Mouse (Mus musculus) CD4-positive helper T cell, adult 2 months (primary cell): ENCODE results near the gene Plaa.
"Not testable (repeated sequence)": the region's sequence is repeated elsewhere in the genome, so short reads cannot be mapped to it uniquely, and the experiment has no call there.

Experiments used
- DNase-seq: peaks from one replicate; pipeline ENCODE4 v3.0.0-alpha.2; 2012; ENCODE audit warnings: low read depth, missing footprints, low spot score

Gene Plaa

GRCm38 (mm10) chr4:94603031-94603629 is at the start of gene Plaa:
TSS of gene Plaa (minus strand) at chr4:94603244.
- DNase-seq: peak; percentile 95

DNA sequence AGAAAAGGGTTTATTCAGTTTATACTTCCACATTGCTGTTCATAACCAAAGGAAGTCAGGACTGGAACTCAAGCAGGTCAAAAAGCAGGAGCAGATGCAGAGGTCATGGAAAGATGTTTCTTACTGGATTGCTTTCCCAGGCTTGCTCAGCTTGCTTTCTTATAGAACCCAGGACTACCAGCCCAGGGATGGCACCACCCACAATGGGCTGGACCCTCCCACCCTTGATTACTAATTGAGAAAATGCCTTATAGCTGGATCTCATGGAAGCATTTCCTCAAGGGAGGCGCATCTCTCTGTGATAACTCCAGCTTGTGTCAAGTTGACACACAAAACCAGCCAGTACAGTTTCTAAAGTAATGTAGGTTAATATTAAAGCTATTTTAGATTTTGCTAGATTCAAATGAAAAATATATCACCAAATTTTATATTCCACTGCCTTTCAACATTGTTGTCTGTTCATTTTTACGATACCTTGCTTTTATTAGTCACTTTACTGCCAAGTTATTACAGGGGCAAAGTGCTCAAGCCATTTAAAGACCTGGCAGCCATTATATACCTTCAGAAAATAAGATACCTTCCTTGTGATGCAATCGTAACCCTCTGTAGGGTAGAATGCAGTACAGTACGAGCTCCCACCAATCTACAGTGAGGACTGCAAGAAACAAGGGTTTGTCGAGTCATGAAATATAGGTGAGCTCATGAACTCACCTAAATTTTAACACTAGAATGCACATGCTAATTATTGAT is 47.6 kb upstream of the Plaa start:
- DNase-seq: not testable (repeated sequence)

- no peak for DNase-seq
Measured at GRCm38 (mm10) chr4:94649920-94650319, 46.9 kb upstream of the Plaa start, which contains the start of gene Lrrc19. TSS of gene Lrrc19 (minus strand) at chr4:94650144.

GRCm38 (mm10) chr4:94643141-94643540 is 40.1 kb upstream of the Plaa start:
- DNase-seq: no peak

DNA sequence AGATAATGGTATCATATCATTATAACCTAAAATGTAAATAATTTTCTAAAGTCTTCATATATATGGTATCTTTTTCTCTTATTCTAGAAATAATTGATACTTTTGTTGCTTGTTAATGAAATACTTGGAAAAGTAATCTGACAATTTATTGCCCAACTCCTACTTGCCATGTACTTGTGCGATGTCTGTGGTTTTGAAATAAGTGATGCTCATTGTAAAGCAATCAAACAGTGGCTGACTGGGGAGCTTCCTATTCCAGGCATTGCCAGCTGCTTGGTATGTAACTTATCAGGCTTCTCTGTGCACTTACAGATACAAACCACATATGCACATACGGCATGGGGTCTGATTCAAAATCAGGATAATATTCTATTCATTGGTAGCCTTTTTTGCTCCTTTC is 17.0 kb upstream of the Plaa start:
- no peak for DNase-seq

DNA sequence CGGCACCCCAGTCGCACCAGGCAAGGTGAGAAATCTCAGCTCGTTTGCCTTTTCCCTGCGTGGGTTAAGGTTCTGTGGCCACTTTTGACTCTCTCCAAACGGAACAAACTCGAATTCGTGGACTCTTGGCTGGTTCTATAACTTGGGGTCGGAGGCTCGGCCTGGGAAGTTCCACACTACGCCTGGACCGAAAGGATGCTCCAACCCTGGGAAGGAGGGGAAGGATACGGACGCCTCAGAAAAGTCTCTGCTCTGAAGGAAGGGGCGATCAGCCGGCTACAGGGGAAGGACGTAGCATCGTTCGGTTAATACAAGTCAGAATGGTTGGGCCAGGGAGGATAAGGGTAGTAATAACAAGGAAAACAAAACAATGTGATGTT is 11.6 kb upstream of the Plaa start:
- no peak for DNase-seq

DNA sequence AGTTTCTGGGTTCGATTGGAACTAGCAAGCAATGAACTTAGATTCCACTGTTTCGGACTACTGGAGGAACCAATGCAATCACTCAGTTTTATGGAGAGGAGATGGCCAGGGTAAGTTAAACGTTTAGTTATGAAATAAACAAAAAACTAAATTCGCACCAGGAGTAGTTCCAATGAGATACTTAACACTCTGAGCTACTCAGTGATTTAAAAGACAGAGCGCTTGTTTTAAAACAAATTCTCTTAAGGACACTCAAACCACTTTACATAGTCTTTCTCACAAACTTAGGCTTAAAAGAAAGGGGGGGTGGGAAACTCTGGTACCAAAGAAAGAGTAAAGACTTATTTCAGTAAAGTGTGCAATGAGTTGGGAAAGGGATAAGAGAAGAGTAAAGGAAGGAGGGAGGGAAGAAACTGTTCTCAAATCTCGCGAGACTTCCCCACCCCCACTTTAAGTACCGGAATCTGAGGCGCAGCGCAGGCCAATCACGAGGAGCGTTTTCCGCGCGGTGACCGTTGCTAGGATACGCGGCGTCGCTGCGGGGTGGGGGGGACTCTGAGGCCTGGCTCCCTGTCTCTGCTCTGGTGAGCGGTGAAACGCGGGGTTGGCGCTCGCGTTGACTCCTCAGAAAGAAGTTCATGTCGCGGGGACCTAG is 11.1 kb upstream of the Plaa start, which contains the start of gene Ift74:
TSS of gene Ift74 (plus strand) at position 520 of the 655 bp plus-strand sequence.
- peak; percentile 95 for DNase-seq

GRCm38 (mm10) chr4:94610339-94610738 is 7.3 kb upstream of the Plaa start:
- DNase-seq: no peak

GRCm38 (mm10) chr4:94605591-94605990 is 2.5 kb upstream of the Plaa start:
- no peak for DNase-seq

DNA sequence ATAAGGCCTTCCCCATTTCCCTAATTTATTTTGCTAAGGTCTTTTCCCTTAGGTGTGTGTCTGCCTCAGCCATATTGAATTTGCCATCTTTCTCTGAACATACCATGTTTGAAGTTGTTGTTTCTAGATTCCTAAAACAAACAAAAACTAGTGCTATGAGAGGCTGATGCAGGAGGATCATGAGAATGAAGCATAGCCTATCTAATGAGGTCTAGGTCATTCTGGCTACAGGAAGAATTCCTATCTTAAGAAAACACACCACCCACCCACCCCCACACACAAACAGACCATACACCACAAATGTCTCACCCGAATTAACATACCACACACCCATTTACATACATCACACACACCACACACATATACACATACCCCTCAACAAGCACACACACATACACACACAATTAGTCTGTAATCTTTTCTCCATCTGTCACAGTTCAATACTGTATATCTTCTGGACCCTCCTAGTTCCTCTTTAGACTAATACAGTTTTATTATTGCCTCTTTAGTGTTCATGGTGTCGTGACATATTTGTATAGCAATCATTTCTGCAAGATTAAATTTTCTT is 1.5 kb upstream of the Plaa start:
- no peak for DNase-seq

DNA sequence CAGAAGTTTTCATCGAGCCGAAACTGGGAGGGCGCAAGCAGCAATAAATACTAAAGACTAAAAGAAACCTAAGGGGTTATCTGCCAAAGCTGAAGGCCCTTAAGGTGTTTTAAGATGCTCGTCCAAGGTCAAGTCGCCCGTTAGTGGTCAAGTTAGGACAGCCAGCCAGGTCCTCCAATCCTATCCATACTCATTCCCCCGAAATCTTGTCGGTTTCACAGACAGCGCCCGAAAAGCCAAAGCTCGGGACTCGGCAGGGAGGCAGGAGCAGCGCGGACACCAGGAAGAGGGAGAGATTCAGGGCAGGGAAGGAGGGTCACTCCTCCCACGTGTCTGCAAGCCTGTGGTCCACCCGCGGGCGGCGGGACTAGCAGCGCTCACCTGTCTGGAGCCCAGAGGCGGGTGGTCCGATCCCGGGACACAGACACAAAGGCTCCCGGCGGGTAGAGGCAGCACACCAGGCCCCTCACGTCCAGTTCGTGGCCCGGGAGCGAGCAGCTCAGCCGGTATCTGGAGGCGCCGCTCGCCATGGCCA is 481 bp downstream of the Plaa start:
- DNase-seq: no peak

DNA sequence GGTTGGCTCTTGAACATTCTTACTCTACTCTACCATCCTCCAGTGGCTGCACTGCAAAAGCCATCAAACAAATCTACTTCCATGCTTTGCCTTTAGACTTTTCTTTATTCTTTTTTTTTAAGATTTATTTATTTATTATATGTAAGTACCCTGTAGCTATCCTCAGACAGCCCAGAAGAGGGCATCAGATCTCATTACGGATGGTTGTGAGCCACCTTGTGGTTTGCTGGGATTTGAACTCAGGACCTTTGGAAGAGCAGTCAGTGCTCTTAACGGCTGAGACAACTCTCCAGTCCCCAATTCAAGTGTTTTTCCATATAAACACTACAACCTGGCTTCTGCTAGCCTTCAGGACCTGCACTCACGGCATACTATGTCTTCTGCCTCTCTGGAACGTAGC is 1.6 kb downstream of the Plaa start:
- peak; percentile 47 for DNase-seq

GRCm38 (mm10) chr4:94592709-94593108 is 10.3 kb downstream of the Plaa start:
- DNase-seq: no peak

DNA sequence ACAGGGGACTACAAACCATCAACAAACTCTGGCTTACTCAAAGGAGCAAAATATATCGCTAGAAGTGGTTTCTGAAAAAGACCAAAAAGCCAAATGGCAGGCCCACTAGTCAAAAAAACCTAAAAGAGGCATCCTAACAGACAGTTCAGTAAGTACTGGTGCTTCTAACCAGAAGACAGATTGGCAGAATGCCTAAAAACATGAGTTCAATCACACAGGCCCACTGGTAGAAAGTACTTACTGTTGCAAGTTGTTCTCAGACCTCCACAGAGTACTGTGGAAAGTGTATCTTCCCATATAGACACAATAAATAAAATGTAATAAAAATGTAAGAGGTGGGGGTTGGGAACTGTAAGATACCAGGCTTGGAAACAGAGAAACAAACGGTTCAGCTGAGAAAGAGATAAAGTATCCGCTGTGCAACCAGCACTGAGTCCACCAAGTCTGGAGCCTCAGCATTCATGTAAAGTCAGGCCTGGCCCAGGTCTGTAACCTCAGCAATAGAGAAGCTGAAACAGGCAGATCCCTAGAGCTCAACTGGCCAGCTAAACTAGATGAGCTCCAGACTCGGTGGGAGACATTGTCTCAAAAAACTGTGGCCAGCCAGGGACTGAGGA is 11.2 kb downstream of the Plaa start:
- no peak for DNase-seq

- no peak for DNase-seq
Measured at GRCm38 (mm10) chr4:94572677-94573076, 30.4 kb downstream of the Plaa start.

GRCm38 (mm10) chr4:94564297-94564696 is 38.7 kb downstream of the Plaa start:
- no peak for DNase-seq

DNA sequence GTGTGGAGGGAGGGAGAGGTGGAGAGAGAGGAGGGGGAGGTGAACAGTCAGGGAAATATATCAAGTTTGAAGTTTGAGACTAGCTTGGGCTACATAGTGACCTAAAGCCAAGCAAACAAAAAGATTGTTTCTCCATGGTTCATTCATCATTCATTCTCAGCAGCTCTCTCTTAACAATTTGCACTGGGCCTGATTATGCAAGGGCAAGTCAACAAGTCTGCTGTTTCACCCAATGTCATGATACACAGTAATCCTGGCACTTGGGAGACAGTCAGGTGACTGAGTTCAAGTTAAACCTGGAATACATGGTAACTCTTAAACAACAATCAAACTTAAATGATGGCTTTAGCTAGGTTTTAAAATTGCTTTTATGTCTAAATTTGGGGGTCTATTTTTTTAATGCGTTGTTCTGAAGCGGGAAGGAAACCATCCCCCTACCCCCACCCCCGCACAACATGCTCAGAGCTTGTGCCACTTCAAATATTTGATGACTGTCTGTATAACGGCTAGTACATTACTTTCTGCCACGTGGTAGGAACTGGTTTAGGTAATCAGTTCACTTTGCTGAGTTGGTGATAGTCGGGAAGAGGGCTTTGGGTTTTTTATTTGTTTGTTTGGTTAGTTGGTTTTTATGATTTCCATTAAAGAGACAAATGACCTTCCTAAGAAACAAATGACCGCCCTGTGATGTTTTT is 40.9 kb downstream of the Plaa start:
- no peak for DNase-seq

DNA sequence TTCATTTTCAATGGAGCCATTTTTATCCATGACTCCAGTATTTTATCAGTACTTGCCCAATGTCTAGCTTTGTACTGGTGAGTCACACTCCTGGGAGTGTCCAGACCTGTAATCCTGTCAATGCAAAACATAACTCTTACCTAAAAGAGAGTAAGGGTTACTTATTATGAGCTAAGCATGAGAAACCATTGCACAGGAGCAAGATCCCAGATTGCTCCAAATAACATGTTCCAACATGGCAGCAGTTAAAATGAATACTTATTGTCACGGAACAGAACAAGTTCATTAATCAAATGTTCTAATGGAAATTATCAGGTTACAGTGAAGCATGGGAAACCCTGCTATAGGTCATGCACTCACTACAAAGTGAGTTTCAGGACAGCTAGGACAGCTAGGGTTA is 42.7 kb downstream of the Plaa start:
- DNase-seq: no peak

- DNase-seq: no peak
Measured at GRCm38 (mm10) chr4:94559266-94559665, 43.8 kb downstream of the Plaa start.

- DNase-seq: no peak
Measured at GRCm38 (mm10) chr4:94557145-94557544, 45.9 kb downstream of the Plaa start.
